Mouse (Mus musculus) brain, embryonic 14.5 days (tissue): ENCODE results near the gene Gna11. TPM values are rescaled to one million over a fixed set of nuclear protein-coding genes. Genes with fewer than 3 reads are reported as not detected.

ENCODE experiments used
- DNase-seq: peaks from one replicate; pipeline ENCODE4 v3.0.0-alpha.2; 2011; ENCODE audit warnings: low read depth
- CTCF ChIP-seq: fragments of 200-500 bp; IDR thresholded peaks from 2 replicates; pipeline ENCODE4 v1.5.1; 2012; ENCODE audit warnings: inconsistent platforms, mild to moderate bottlenecking, moderate library complexity, borderline replicate concordance; ENCODE audit not compliant: insufficient read depth, insufficient read length; ENCODE audit errors: extremely low read depth
- POLR2A ChIP-seq: fragments of 200-500 bp; IDR thresholded peaks from 2 replicates; pipeline ENCODE4 v1.6.1; 2012; ENCODE audit warnings: mild to moderate bottlenecking, inconsistent platforms, borderline replicate concordance; ENCODE audit not compliant: poor library complexity, insufficient read depth, insufficient read length, severe bottlenecking; ENCODE audit errors: extremely low read depth
- polyA plus RNA-seq: library from polyadenylated mRNA; depleted of rRNA; stranded (reverse); fragments of >200 nt; gene quantifications from 2 replicates; pipeline ENCODE4 v1.2.3, GENCODE M21; 2012; rRNA removed

Gene Gna11
- polyA plus RNA-seq: 110 and 115 TPM in 2 replicates

- DNase-seq: peak; percentile 100
- TF ChIP-seq CTCF: no peak
- TF ChIP-seq POLR2A: peak; percentile 29; the same call in 1 of the 2 replicates
These were observed at the start of gene Gna11 for GRCm38 (mm10) chr10:81545161-81545747. Gna11 (minus strand) TSS chr10:81545190.

- DNase-seq: no peak
- TF ChIP-seq POLR2A (no peak), CTCF (no peak)
These were observed 48.9 kb upstream of the Gna11 start for GRCm38 (mm10) chr10:81593935-81594334.

DNA sequence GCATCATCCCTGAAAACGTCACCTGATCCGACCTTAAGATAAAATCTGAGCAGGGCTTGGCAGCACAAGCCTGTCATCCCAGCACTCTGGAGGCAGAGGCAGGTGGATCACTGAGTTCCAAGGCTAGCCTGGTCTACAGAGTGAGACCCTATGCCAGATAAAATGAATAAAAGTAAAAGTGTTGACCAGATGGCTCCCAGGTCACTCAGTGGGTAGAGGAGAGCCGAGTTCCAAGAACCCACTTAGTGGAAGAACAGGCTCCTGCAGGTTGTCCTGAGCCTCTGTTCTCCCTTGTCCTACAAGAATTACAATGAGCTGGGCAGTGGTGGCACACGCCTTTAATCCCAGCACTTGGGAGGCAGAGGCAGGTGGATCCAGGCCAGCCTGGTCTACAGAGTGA, 48.2 kb upstream of the Gna11 start:
- DNase-seq: no peak
- TF ChIP-seq POLR2A (no peak), CTCF (no peak)

DNA sequence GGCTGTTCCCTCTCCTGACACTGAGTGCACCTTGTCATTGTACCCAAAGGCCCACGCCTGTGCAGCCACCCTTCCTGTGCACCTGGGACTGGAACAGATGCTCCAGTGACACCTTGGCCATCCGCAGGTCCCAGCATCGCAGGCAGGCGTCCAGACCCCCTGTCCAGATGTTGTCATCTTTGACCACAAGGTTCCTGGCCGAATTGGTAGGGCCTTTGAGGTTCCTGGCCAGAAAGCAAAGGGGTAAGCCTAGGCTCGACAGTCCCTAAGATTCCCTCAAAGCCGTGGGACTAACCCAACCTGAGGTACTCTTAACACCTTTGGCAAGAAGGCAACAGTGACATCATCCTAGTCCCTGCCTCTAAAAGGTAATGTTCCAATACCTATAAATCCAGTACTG, 47.6 kb upstream of the Gna11 start:
- TF ChIP-seq CTCF (no peak), POLR2A (no peak)

GRCm38 (mm10) chr10:81591846-81592245, 46.9 kb upstream of the Gna11 start:
- no peak for DNase-seq
- TF ChIP-seq CTCF (no peak), POLR2A (no peak)

More for the DNA sequence above, 47.6 kb upstream of the Gna11 start:
- DNase-seq: no peak

GRCm38 (mm10) chr10:81588739-81589138, 43.7 kb upstream of the Gna11 start:
- DNase-seq: no peak
- TF ChIP-seq CTCF: no peak
- no peak for TF ChIP-seq POLR2A

DNA sequence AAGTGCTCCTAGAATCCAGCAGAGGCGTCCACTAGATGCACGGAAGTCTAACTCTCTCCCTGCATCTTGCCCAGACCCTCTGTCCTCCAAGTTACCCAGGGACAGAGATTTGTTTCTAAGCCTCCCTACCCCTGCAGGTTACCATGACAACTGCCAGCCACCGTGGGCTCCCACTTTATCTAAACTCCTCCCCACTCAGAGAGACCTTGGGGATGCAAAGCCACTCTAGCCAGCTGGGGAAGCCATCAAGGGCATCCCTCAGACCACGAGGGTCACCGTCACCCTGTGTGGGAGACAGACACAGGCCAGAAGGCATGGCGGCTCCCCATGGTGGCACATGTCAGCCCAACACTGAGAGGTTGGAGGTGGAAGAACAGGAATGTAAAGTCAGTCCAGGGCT, 38.4 kb upstream of the Gna11 start:
- no peak for DNase-seq
- TF ChIP-seq POLR2A (no peak), CTCF (no peak)

DNA sequence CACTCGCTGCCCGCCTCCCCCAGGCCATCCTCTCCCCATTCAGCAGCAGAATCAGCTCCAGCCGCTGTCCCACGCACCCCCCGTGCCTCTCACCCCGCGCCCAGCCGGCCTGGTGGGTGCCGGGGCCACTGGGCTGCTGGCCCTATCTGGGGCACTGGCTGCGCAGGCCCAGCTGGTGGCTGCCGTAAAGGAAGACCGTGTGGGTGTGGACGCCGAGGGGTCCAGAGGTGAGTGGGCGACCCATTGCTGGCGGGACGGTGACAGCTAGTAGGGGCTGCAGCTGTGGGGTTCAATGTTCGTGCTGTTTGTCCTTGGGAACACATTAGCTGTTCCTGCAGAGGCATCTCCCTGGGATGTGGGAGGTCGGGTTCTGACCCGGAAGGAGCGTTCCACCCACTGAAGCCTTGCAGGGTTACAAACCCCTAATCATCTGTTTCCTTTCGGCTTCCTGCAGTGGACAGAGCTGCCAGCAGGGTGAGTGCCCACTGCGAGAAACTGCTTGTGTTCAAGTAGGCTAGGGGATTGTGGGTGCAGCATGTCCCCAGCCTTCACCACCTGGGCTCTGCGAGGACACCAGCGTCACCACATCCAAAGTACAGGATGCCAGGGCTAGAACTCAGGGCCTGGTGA, 35.6 kb upstream of the Gna11 start:
- no peak for DNase-seq
- TF ChIP-seq CTCF (peak; percentile 25; the same call in 1 of the 2 replicates), POLR2A (no peak)

DNA sequence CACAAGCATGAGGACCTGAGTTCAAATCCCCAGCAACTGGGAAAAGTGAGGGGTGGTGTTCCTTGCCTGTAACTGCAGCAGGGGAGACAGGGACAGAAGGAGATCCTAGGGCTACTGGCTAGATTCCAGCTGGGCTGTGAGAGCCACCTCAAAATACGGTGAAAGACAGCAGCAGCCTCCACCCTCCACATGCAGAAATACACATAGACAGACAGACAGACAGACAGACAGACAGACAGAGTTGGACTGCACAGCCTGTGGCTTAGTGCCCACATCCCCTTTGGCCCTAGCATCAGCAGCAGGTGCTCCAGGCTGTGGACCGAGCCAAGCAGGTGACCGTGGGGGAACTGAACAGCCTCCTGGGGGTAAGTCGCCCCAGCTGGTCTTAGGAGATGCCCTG, 35.0 kb upstream of the Gna11 start:
- TF ChIP-seq POLR2A (no peak), CTCF (no peak)
- DNase-seq: no peak

- DNase-seq: peak; percentile 19
These were observed 30.7 kb upstream of the Gna11 start for GRCm38 (mm10) chr10:81575695-81576094.

DNA sequence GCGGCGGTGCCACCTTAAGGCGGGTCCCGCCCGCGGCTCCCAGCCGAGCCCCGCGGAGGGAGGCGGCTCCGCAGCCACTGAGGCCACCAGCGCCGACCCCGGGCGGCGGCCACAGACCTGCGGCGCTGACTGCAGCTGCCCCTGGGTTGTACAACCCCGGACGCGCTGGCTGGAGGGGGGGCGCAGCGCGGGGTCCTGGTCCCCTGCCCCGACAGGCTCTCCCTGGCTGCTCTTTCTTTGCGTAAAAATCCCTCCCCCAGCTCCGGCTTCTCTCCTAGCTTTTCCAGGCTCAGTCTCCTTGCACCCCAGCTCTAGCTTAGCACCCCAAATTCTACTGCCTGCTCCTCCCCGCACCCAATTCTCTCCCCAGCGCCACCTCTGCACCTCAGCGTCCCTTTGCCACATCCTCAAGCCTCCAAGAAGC, 30.2 kb upstream of the Gna11 start:
- TF ChIP-seq CTCF (no peak), POLR2A (peak; percentile 43; the same call in 1 of the 2 replicates)
- DNase-seq: peak; percentile 56

More at GRCm38 (mm10) chr10:81575695-81576094, 30.7 kb upstream of the Gna11 start:
- TF ChIP-seq CTCF (no peak), POLR2A (no peak)
